Mouse (Mus musculus) CH12.LX (cell line): Measurements from ENCODE around the gene Midn.

ENCODE experiments used
- CTCF ChIP-seq, 2 experiments: IDR thresholded peaks in 1 of 2; conservative IDR thresholded peaks in 1 of 2; 2 replicates each; pipeline ENCODE4 v1.5.1; 2011 to 2012; ENCODE audit warnings: low read depth in 2 of 2, low read length in 2 of 2, improper control_type of control experiment in 1 of 2, inconsistent platforms in 1 of 2, mild to moderate bottlenecking in 1 of 2, moderate library complexity in 1 of 2
- E2F4 ChIP-seq: IDR thresholded peaks from 2 replicates; pipeline ENCODE4 v1.6.1; 2011; ENCODE audit warnings: low read depth, low read length, improper control_type of control experiment; ENCODE audit not compliant: insufficient replicate concordance
- EP300 ChIP-seq: IDR thresholded peaks from 2 replicates; pipeline ENCODE4 v1.6.1; 2011; ENCODE audit warnings: low read length, improper control_type of control experiment
- POLR2A ChIP-seq: IDR thresholded peaks from 2 replicates; pipeline ENCODE4 v1.6.1; 2011; ENCODE audit warnings: low read depth, mild to moderate bottlenecking, improper control_type of control experiment, low read length
- UBTF ChIP-seq: IDR thresholded peaks from 2 replicates; pipeline ENCODE4 v1.6.1; 2012; ENCODE audit warnings: low read depth, mild to moderate bottlenecking, inconsistent platforms, low read length, improper control_type of control experiment, moderate library complexity
- USF2 ChIP-seq: conservative IDR thresholded peaks from 2 replicates; pipeline ENCODE4 v1.6.1; 2011; ENCODE audit warnings: low read depth, low read length, improper control_type of control experiment

DNA sequence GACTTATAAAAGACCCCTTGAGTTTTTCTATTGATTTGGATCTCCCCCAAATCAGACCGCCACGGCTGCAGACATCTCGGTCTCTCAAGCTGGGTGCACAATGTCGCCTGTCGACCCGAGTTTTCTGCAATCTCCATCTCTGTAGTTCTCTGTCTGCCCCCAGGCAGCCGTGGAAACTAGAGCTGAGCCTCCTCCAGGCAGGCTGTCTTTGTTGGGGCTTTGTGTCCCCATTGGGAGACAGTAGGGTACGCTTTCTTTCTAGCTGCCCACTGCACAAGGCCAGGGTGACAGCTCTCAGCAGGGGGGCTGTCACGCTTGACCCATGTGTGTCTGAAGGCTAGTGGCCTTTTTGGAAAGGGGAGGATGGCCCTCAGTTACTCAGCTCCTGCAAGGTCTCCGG lies 59.6 kb downstream of the Midn start:
- no peak for TF ChIP-seq E2F4
- TF ChIP-seq CTCF (conservative IDR thresholded peaks at IDR 0.05 in 1 of 2, IDR thresholded peaks at IDR 0.05 in 1 of 2; ENCODE audit: low read depth in 2 of 2, low read length in 2 of 2): no peak
- no peak for TF ChIP-seq UBTF
- no peak for TF ChIP-seq USF2
- TF ChIP-seq POLR2A: no peak
- TF ChIP-seq EP300: no peak
